Mouse (Mus musculus) kidney, adult 8-10 months (tissue): ENCODE results near the gene Dnajb5.

ENCODE experiments used
- DNase-seq, 2 experiments: peaks; one replicate each; pipeline ENCODE4 v3.0.0; 2022

Dnajb5 gene

DNA sequence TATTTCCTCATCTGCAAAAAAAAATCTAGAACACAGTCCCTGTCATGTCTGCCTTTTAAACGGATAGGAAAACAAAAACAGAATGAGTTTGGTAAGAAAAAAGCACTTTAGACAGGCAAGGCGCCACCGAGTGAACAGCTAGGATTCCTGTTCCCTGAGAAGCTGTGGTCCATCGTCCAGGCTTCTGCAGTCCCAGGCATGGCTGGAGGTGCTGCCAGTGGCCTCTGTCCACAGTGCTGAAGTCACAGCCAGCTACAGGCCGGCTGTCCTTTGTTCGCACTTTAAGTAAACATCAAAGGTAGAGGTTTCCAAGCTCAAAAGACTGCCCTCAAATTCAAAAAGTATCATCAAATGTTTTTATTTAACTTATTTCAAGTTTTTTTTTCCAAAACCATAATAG lies 4.6 kb upstream of the Dnajb5 start:
- DNase-seq = no peak

DNA sequence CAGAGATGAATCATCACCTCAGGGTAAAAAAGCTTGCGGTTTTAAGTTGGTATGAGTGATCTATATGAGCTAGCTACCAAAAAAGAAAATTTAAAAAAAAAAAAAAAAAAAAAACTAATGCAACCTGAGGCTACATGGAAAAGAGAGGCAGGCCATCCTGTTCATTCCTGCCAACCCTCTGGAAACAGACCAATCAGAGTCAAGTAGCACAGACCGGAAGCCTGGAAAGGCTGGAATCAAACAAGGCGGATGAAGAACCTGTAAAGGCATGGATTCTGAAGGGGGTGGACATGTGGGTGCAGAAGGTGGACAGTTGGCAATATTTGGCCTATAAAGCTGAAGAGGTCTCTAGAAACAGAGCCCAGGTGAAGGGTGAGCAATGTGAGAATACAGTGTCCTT lies 4.2 kb upstream of the Dnajb5 start:
- no peak for DNase-seq

DNA sequence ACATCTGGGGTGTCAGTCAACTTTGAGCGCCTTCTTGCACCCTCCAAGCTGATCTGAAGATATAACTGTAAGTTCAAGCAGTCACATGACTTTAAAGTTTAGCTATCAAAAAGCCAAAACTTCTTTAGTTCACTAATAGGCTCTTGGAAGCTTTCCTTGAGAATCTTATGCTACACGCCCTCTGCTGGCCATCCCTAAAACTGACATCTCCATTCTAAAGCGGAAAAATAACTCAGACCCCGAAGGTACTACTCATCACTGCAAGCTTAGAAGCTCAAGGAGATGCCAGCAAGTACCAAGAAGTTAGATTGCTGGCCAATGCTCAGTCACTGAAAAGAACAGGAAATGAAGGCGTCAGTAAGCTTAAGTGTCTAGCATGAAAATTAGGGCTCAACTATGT lies 3.7 kb upstream of the Dnajb5 start:
- peak in 1 of 2 experiments; percentile 67 for DNase-seq

- DNase-seq = no peak
These were observed 2.8 kb upstream of the Dnajb5 start for GRCm38 (mm10) chr4:42946733-42947290.

DNA sequence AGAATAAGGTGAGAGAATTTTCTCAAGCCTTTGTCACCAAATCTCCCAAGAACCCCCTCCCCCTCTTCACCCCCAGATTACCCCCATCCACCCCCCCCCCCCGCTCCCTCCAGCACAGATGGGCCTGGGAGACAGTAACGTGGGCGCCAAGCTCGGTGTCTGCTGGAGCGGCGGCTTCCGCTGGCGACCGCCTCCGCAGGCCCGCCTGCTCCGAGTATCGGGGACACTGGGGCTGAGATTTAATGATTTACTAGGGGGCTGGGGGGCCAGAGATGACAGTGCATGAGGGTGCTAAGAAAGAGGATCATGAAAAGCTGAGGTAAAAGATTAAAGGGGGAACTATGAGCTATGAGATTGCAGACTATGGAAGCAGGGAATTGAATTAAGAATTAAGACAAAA lies 1.1 kb upstream of the Dnajb5 start:
- DNase-seq = no peak

DNA sequence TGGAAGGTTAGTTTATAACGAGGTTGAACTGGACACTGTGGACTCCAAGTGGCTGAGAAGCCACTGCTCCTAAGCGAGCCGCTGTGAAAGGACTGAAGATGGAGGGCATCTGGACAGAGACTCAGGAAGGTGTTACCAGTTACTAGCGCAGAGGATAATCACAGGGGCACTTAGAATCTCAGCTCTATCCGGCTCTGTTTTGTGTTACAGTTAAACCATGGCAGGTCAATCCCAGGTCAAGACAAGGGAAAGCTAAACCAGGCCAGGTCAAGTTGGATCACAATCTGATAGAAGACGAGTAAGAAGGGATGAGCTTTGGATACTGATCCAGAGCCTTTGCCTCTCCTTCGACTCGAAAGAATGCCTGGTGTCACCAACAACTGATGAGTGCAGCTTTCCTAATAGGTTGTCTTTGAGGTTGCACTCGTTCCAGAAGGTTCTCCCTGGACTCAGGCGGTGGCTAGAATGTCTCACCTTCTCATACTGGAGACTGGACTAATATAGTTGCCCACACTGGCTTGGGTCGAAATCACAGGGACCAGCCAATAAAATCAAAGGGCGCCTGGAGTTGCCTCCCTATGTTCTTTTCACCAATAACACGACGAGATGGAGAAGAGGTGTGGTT lies 451 bp upstream of the Dnajb5 start:
- DNase-seq = no peak

DNA sequence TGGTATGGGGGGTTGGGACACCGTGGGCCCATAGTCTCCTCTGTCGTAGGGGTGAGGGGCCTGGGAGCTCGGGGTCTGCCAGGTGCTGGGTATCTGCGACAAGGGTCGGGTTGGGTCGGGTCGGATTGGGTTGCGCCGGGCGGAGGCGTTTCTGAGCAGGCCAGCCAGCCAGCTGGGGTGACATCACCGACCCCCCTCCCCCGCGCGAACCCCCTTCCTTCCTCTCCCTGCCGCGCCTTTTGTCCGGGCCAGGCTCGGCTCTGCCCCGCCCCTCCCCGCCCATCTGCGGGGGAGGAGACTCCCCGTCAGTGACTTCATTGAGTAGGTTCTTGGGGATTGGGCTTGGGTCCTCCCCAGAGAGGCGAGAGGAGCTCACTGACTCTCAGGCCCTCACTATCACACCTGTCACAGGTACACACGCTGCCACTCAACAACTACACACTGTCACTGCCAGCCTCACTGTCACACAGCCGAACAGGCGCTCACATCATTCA lies 498 bp downstream of the Dnajb5 start:
- peak; percentile 82 to 87 for DNase-seq

GRCm38 (mm10) chr4:42951206-42952195 lies 1.9 kb downstream of the Dnajb5 start:
- no peak for DNase-seq

DNA sequence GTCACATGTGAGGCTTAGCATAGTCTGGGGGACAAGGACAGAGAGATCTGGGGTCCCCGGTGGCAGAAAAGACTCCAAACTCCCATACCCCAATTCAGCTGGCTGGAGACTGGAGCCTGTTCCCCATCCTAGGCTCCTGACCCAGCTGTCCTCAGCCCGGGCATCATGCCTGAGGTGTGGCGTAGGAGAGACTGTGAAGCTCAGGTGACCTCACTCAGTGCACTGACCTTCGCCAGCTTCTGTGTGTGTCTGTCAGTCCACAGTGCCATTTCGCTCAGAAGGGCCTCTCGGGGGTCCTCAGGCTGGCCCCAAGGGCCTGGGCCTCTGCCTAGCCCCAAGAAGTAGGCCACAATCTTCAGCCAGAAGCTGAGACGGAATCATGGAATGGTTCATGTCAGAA lies 2.9 kb downstream of the Dnajb5 start:
- no peak for DNase-seq

DNA sequence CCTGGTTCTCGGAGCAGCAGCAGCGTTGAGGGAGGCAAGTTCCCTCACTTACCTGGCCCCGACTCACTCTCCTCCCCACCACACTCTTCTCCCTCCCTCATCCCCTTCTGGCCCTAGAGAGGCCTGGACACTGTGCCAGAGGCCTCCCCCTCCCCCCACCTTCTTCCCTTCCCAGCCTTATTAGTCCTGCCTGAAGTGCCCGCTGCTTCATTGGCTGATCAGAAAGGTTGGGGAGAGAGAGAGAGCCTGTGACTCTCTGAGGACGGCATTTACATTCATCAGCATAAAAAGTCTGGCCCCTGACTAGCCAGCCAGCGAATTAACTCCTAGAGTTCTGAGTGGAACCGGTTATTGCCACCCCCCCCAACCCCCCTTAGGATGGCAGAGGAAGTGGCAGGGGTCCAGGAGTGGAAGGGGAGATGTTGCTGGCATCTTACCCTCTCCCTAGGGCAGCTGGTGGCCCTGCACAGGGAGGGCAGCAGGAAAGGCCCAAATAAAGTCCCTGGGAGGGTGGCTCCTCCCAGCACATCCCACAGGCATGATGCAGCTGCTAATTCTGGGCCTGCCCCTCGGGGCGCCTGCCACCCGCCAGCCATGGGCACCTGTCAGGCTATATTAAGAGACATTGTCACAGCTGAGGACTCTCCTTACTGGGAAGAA lies 4.0 kb downstream of the Dnajb5 start:
- DNase-seq = peak in 1 of 2 experiments; percentile 32

DNA sequence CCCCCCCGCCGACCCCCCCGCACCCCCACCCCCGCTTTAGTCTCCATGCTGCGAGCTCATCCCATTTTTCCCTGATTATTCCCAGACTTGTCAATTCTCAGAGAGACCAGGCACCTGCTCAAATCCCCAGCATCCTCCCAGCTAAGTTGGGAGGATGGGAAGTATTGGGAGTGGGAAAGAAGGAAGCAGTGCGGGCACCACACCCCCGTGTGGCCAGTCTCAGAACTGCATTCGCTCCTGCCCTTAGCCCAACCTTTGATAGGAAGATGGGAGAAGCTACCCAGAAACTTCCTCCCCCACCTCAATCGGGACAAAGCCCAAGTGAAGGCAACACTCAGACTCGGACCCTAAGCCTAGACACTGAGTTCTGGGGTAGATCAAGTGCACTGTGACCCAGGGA lies 4.7 kb downstream of the Dnajb5 start:
- peak; percentile 38 to 78 for DNase-seq

- DNase-seq = no peak
These were observed 5.6 kb downstream of the Dnajb5 start for GRCm38 (mm10) chr4:42955200-42955599.

GRCm38 (mm10) chr4:42956581-42956980 lies 7.0 kb downstream of the Dnajb5 start:
- DNase-seq = no peak

DNA sequence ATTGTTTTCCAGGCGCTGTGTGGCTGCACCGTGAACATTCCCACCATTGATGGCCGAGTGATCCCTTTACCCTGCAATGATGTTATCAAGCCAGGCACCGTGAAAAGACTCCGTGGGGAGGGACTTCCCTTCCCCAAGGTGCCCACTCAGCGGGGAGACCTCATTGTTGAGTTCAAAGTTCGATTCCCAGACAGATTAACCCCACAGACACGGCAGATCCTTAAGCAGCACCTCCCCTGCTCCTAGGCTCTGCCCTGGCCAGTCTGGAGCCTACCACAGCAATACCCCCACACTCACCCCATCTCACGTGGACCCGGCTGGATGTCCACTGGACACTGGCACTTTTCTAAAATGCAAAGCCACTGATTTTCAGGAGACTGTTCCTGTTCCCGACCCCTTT lies 7.7 kb downstream of the Dnajb5 start:
- peak; percentile 56 to 61 for DNase-seq

GRCm38 (mm10) chr4:42957979-42958378 lies 8.4 kb downstream of the Dnajb5 start:
- DNase-seq = no peak

GRCm38 (mm10) chr4:42958942-42959341 lies 9.3 kb downstream of the Dnajb5 start:
- DNase-seq = no peak

- DNase-seq = no peak
These were observed 9.8 kb downstream of the Dnajb5 start for GRCm38 (mm10) chr4:42959382-42959781.

- peak in 1 of 2 experiments; percentile 74 for DNase-seq
These were observed 12.0 kb downstream of the Dnajb5 start for GRCm38 (mm10) chr4:42961592-42961991.

DNA sequence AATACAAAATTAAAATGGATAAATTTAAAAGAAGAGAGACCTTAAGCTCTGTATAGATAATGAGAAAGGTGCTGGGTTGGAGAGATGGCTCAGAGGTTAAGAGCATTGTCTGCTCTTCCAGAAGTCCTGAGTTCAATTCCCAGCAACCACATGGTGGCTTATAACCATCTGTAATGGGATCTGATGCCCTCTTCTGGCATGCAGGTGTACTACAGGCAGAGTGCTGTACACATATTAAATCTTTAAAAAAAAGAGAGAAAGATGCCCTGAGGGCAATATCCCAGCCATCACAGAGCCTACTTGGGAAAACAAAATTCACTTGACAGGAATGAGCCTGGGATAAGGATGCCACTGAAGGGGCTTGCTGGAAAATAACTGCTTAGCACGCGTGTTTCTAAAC lies 13.9 kb downstream of the Dnajb5 start:
- DNase-seq = no peak

DNA sequence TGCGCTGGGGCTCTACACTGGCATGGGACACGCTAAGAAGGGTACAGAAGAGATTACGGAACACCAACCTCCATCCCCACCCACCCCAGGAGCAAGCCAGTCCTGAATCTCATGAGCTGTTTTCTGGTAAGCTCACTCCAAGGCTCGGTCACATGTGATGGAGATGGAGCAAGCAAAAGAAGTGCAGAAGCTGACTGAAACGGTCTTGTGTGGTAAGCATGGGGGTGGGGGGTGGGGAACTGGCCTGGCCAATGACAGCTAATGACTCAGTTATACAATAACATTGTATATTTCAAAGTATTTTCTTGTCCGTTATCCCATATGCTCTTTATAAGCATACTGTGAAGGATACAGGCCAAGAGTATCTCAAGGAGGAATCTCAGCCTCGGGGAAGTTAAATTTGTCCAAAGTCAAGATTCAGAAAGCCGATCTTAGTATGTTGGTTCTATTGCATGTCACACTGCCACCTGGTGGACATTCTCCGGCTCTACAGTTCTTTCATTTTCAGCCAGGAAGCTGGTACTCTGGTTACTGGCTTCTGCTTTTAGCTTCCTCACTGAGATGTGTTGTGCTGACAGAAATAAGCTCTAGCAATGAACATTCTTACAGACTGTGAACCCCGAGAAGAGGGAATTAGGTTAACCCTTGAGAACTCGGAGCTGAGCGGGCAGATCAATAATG lies 15.6 kb downstream of the Dnajb5 start:
- DNase-seq = peak in 1 of 2 experiments; percentile 41

DNA sequence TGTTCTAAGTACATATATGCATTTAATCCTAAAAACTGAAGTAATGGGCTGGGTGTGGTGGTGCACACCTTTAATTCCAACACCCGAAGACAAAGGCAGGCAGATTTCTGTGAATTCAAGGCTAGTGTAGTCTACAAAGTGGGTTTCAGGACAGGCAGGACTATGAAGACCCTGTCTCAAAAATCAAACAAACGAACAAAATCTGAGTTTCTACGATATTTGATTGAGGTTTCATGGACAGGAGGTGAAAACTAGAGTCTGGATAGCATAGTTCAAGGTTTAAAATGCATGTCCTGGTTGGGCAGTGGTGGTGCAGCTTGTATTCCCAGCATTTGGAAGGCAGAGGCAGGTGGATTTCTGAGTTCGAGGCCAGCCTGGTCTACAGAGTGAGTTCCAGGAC lies 19.7 kb downstream of the Dnajb5 start, which contains the start of gene 1700022I11Rik:
TSS of gene 1700022I11Rik (plus strand) at position 301 of the 400 bp plus-strand sequence.
- no peak for DNase-seq

DNA sequence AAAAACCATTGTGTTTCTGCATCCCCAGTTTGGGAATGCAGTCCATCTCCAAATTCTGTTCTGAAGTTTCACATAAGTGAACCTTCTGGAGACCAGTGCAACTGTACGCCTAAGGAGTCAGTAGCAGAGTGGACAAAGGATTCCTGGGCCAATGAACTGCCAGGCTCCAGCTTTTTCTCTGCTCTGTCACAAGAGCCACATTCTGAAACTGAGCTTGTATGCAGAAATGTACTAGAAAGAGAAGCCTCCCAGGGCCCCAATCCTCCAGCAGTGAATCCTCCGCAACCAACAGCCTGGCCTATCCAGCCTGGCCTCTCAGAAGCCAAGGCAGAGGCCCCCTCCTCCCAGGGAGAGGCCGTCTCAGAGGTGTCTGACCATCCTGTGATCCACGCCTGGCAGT lies 23.3 kb downstream of the Dnajb5 start:
- no peak for DNase-seq
